Mouse (Mus musculus) stomach, embryonic 14.5 days (tissue): ENCODE data around the gene Cd81. TPM values are rescaled to one million over a fixed set of nuclear protein-coding genes. Genes with fewer than 3 reads are reported as not detected.

Experiments
- ATAC-seq: fragments of 200-750 bp; cut with Nextera tagmentation; 2 replicates; pipeline ENCODE4 v1.8.0; 2017; ENCODE audit warnings: low read depth, moderate TSS enrichment; ENCODE audit not compliant: insufficient number of reproducible peaks, insufficient read depth, low FRiP score
- H3K27ac ChIP-seq: fragments of 300-500 bp; sonication (generic); 2 replicates; pipeline ENCODE4 v1.5.1; 2014; ENCODE audit warnings: mild to moderate bottlenecking, low read length, moderate library complexity, mixed read lengths
- H3K27me3 ChIP-seq: fragments of 300-500 bp; sonication (generic); 2 replicates; pipeline ENCODE4 v1.6.1; 2014; ENCODE audit warnings: low read length, control low read depth, mixed read lengths; ENCODE audit not compliant: control insufficient read depth, insufficient read depth
- H3K36me3 ChIP-seq: fragments of 300-500 bp; sonication (generic); 2 replicates; pipeline ENCODE4 v1.6.1; 2014; ENCODE audit warnings: mild to moderate bottlenecking, control low read depth, low read length, moderate library complexity, mixed read lengths; ENCODE audit not compliant: control insufficient read depth, insufficient read depth
- H3K4me1 ChIP-seq: fragments of 300-500 bp; sonication (generic); 2 replicates; pipeline ENCODE4 v1.6.1; 2014; ENCODE audit warnings: low read length, control low read depth, mixed read lengths; ENCODE audit not compliant: control insufficient read depth, insufficient read depth
- H3K4me2 ChIP-seq: fragments of 300-500 bp; sonication (generic); replicated peaks from 2 replicates; pipeline ENCODE4 v1.6.1; 2014; ENCODE audit warnings: low read depth, low read length, control low read depth
- H3K4me3 ChIP-seq: fragments of 300-500 bp; sonication (generic); 2 replicates; pipeline ENCODE4 v1.5.1; 2014; ENCODE audit warnings: low read depth, low read length, control low read depth
- H3K9ac ChIP-seq: fragments of 300-500 bp; sonication (generic); replicated peaks from 2 replicates; pipeline ENCODE4 v1.6.1; 2014; ENCODE audit warnings: low read depth, mild to moderate bottlenecking, control low read depth, low read length, moderate library complexity, mixed read lengths
- H3K9me3 ChIP-seq: fragments of 300-500 bp; sonication (generic); 2 replicates; pipeline ENCODE4 v1.6.1; 2016; ENCODE audit warnings: low read depth, low read length, control low read depth; ENCODE audit not compliant: control insufficient read depth
- WGBS: fragments of 180-500 bp; shearing (Covaris S2); extraction: QIAGEN DNeasy Blood & Tissue Kit; methylation state at CpG from one replicate; pipeline ENCODE4 v1.1.7; 2014; 5-methylcytosine and 5-hydroxymethylcytosine counted together
- polyA plus RNA-seq: library from polyadenylated mRNA; unstranded; fragments of >200 nt; fragmentation: Nextera tagmentation; extraction: Ambion mirVana; gene quantifications from 2 replicates; pipeline ENCODE4 v1.2.1, GENCODE M21; 2014

The Cd81 gene
- polyA plus RNA-seq, 1 experiment from 2014 or later = 725 TPM

DNA sequence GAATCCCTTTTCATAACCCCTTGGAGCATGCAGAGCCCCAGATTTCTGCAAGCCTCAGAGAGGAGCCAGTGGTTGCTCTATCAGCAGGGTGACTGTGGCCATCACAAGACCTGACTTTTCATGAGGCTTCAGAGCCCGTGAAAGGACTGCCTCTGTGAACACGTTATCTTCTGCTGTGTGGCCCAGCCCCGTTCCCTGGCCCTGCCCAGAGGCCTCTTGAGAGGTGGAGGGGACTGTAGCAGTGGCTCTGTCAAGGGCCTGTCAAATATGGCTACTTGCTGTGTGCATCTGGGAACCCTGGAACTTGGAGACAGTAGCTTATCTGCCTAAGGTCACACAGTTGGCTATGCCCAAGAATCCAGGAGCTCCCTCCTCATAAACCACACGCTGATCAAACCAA lies 59.2 kb downstream of the Cd81 start:
- Histone ChIP-seq H3K27ac (no peak overlapping the region), H3K36me3 (no peaks in the 10 kb centered on the region), H3K4me3 (no peak overlapping the region), H3K9ac (no peak overlapping the region), H3K4me1 (peaks cover 9% of the 10 kb centered on the region; the same call in 1 of the 2 replicates), H3K9me3 (no peaks in the 10 kb centered on the region; the same call in 1 of the 2 replicates), H3K27me3 (peaks cover 17% of the 10 kb centered on the region), H3K4me2 (no peak overlapping the region)
- WGBS = 56% methylated on average over 4 of the region's 4 CpGs
- no peak for ATAC-seq

DNA sequence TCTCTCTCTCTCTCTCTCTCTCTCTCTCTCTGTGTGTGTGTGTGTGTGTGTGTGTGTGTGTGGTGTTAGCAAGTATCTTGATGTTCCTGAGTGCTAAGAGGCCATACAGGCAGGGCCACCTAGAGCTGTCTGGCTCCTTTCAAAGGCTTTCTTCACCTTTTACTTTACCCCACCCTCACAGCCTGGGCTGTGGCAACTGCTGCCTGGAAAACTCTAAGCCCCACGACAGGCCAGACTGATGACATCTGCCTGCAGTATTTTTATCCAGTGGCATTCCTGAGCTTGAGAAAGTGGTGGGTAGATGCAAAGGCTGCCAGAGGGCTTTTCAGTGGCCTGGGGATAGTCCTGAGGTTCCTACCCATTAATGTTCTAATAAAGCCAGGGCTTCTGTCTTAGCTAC lies 59.9 kb downstream of the Cd81 start:
- Histone ChIP-seq H3K27me3 (peaks cover 10% of the 10 kb centered on the region), H3K9me3 (no peaks in the 10 kb centered on the region; the same call in 1 of the 2 replicates), H3K27ac (no peak overlapping the region), H3K4me1 (peaks cover 3% of the 10 kb centered on the region; the same call in 1 of the 2 replicates), H3K9ac (no peak overlapping the region), H3K4me3 (no peak overlapping the region), H3K36me3 (no peaks in the 10 kb centered on the region), H3K4me2 (no peak overlapping the region)
- ATAC-seq = no peak
- 20% methylated on average over 1 of the region's 1 CpGs for WGBS

DNA sequence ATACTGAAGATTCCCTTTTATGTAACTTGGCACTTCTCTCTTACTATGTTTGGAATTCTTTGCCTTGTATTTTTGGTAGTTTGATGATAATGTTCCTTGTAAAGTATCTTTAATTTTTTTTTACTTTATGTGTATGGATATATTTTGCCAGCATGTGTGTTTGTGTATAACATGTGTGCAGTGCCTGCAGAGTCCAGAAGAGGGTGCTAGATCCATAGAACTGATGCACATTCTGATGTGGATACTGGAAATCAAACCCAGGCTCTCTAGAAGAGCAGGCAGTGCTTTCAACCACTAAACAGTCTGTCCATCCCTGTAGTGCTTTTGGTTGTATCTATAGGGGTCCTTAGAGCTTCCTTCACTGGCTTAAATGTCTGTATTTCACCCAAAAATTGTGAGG lies 62.2 kb downstream of the Cd81 start:
- ATAC-seq = no peak
- H3K4me2 ChIP-seq = no peak overlapping the region
- H3K9ac ChIP-seq = no peak overlapping the region
- H3K9me3 ChIP-seq = no peaks in the 10 kb centered on the region; the same call in 1 of the 2 replicates
- peaks cover 3% of the 10 kb centered on the region for H3K4me1 ChIP-seq
- H3K27ac ChIP-seq = no peak overlapping the region
- H3K36me3 ChIP-seq = no peaks in the 10 kb centered on the region
- H3K4me3 ChIP-seq = no peak overlapping the region
- H3K27me3 ChIP-seq = no peaks in the 10 kb centered on the region

DNA sequence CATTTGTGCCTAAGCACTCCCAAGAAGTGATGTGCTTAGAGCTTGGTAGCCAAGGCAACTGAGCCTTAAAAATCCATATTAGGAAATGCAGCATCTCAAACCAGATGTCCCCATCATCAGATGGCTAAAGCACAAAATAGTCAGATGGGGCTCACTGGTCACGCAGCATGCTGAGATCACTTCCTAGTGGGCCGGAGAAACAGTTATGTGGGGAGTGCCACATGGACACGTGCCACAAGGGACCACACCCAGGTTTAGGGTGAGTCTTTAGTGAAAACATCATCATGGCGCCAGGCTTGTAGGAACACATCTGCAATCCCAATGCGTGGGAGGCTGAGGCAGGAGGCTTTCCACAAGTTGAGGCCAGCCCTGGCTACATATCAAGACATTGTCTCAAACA lies 64.0 kb downstream of the Cd81 start:
- H3K4me3 ChIP-seq = no peak overlapping the region
- 83% methylated on average over 5 of the region's 5 CpGs for WGBS
- H3K36me3 ChIP-seq = no peaks in the 10 kb centered on the region
- no peak overlapping the region for H3K4me2 ChIP-seq
- no peaks in the 10 kb centered on the region for H3K27me3 ChIP-seq
- H3K27ac ChIP-seq = no peak overlapping the region
- ATAC-seq = no peak
- no peaks in the 10 kb centered on the region; the same call in 1 of the 2 replicates for H3K9me3 ChIP-seq
- H3K4me1 ChIP-seq = peaks cover 11% of the 10 kb centered on the region
- H3K9ac ChIP-seq = no peak overlapping the region

Other genes with a start within 250 kb of the Cd81 start
- 3.2 and 3.7 TPM in 2 replicates for gene Th, start 121.6 kb upstream of the Cd81 start, polyA plus RNA-seq
- 3.9 and 4.6 TPM in 2 replicates for gene Ascl2, start 83.5 kb upstream of the Cd81 start, polyA plus RNA-seq
- gene Tspan32, start 47.7 kb upstream of the Cd81 start, polyA plus RNA-seq = 1.3 and 1.6 TPM in 2 replicates
- 61.3 and 66.6 TPM in 2 replicates for gene Tssc4, start 16.5 kb downstream of the Cd81 start, polyA plus RNA-seq
- 22.5 and 27.0 TPM in 2 replicates for gene Trpm5, start 41.9 kb downstream of the Cd81 start, polyA plus RNA-seq
- 4.2 and 6.0 TPM in 2 replicates for gene Kcnq1, start 53.6 kb downstream of the Cd81 start, polyA plus RNA-seq